Mouse (Mus musculus) telencephalon, adult 2 months (tissue): ENCODE measurements around the gene Myog.

Source experiments
- DNase-seq: peaks from one replicate; pipeline ENCODE4 v3.0.0-alpha.2; 2011; ENCODE audit warnings: low read depth, low spot score

Gene Myog

DNA sequence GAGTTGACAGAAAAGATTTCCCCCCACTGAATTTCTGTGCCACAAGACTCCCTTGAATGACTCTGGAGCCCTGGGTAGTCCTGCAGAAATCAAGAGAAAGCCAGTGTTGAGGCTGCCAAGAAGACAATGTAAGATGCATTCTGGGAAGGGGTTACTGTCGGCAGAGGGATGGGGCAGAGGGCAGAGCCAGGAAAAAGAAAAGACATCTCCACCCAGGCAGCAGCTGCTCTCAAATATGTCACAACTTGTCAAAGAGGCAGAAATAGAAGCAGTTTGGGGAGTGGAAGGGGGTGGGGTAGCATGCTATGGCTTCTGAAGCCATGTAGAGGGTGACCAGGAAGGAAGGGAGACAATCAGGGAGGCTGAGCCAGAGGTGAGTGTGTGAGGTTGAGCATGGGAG is 6.7 kb upstream of the Myog start:
- DNase-seq: no peak

DNA sequence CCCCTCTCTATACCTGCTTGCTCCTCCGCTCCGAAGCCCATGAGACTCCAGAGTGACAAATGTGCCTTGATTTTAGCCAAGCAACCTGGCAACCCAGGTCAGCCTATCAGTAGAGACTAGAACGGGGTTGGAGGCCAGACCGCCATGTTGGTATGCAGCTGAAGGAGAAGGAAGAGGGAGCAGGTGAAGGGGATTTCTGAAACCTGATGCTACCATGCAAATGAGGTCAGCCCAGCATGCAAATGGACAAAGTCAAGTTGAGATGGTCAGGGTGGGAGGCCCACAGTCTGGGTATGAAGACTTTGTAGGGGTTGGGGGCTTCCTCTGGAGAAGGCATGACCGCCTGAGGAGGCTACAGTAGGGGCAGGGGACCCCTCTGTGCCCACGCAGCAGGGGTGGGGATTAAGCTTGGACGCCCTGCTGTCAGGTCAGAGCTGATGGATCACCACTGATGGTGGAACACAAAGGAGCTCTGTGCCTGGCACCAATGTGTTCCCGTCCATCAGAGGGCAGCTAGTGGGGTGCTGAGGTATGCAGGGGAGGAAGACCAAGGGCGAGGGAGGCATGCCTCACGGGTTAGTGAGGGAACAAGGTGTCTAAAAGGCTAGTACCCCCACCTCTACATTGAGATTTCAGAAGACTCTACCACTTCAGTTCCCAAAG is 4.2 kb upstream of the Myog start:
- DNase-seq: no peak

DNA sequence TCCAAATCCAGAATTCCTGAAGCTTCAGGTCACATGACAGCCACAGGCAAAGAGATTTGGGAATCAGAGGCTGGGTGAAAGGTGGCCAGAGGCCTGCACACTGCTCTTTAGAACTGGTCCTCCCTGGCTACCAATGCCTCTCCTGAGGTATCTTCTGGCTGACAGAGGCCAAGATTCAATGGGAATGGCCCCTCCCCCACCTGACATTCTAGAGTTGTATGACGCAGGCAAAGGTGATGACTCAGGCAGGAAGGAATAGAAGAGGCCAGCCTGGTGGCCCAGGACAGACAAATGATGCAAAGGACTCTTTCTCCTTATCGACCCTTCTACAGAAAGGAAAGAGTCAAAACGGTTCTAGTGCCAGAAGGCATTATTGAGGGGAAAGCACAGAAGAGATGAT is 1.6 kb upstream of the Myog start:
- no peak for DNase-seq

DNA sequence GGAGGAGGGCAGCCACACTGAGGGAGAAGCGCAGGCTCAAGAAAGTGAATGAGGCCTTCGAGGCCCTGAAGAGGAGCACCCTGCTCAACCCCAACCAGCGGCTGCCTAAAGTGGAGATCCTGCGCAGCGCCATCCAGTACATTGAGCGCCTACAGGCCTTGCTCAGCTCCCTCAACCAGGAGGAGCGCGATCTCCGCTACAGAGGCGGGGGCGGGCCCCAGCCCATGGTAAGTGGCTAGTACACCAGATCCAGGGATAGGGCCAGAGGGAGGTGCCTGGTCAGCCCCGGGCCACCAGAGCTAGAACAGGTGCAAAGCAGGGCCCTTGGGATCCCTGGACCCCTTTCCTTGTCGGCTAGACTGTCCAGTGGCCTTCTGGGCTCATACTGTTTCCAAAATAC is 511 bp downstream of the Myog start:
- no peak for DNase-seq

DNA sequence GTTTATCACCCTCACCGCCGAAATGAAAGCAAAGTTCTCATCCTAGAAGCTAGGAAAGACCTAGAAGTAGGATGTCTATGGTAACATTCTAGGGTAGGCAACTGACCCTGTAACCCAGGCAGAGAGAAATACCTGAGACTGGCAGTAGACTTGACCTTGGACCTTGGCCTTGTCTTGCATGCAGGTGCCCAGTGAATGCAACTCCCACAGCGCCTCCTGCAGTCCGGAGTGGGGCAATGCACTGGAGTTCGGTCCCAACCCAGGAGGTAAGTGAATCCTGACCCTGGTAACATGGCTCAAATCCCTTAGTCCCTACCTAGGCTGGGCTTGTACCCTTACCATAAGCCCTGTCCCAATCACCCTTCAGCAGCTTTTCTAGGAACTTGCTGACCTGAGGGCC is 1.1 kb downstream of the Myog start:
- no peak for DNase-seq

DNA sequence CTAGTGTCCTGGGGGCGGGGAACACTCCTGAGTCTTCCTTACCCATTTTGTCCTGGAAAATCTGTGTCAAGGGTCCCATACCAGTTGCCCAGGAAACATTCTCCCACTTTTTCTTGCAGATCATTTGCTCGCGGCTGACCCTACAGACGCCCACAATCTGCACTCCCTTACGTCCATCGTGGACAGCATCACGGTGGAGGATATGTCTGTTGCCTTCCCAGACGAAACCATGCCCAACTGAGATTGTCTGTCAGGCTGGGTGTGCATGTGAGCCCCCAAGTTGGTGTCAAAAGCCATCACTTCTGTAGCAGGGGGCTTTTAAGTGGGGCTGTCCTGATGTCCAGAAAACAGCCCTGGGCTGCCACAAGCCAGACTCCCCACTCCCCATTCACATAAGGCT is 1.8 kb downstream of the Myog start:
- DNase-seq: no peak

DNA sequence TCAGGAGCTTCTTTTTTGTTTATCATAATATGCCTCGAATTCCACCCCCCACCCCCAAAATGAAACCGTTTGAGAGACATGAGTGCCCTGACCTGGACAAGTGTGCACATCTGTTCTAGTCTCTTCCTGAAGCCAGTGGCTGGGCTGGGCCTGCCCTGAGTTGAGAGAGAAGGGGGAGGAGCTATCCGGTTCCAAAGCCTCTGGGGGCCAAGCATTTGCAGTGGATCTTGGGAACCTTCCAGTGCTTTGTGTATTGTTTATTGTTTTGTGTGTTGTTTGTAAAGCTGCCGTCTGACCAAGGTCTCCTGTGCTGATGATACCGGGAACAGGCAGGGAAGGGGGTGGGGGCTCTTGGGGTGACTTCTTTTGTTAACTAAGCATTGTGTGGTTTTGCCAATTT is 2.3 kb downstream of the Myog start:
- DNase-seq: no peak

DNA sequence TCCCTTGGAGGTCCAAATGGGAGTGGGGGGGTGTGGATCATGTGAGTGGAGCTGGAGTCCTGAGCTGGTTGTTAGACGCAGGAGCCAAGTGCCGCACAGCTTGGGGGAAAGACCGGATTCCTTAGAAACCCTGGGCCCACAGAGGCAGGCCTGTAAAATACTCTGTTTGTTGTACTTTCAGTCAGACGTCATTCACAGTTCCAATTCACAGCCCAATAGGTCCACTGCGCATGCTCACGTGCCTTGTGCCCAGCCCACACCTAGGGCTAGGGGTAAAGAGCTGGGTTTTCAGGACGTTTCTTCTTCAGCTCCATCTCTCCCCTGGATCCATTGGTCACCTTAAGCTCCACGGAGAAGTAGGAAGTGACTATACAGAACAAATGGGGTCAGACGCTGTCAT is 2.8 kb downstream of the Myog start:
- no peak for DNase-seq

DNA sequence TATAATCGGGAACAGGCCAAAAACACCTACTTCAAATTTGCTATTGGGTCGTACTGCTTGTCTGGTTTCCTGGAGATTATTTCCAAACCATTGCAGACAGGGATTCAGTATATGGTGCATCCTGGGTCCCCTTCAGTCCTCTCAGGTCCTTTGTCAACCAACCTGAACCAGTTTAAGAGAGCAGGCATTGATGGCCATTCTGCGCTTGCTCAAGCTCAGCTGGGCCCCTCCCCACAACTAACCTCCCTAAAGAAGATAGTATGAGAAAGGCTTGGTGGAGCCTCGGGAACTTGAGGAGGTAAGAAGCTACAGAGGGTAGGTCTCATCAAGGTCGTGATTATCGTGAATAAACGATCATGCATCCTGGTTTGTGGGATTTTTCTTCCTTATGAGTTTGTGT is 3.5 kb downstream of the Myog start:
- no peak for DNase-seq

DNA sequence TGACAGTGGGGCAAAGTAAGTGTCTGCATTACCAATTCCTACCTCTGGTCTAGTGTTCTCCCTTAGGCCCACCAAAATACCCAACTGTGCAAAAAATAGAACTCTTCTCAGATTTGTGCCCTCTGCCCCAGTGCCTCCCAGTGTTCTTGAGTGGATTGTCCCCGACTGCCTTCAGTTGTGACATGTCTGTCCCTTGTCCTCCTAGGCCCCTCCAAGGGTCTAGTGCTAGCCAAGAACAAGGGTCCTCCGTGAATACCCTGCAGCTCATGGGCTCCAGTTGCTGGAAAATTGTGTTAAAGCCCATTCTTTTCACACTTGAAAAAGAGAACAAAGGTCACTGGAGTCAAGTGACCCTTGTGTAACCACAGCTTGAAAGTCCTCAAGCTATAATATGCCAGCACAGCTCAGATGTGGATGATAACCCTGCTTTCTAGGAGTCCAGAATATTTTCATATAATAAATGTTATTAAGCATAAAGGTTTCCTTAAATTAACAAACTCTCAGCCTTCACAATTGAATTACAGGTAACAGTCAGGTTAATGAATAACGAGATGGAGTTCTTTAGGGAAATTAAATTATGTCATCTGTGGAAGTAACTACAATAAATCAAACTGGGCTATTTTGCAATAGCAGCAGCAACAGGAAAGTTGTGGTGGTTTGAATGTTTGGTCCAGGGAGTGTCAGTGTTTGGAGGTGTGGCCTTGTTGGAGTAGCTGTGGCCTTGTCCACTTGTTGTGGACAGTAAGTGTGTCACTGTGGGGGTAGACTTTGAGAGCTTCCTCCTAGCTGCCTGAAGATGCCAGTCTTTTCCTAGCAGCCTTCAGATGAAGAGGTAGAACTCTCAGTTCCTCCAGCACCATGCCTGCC is 4.2 kb downstream of the Myog start:
- no peak for DNase-seq

DNA sequence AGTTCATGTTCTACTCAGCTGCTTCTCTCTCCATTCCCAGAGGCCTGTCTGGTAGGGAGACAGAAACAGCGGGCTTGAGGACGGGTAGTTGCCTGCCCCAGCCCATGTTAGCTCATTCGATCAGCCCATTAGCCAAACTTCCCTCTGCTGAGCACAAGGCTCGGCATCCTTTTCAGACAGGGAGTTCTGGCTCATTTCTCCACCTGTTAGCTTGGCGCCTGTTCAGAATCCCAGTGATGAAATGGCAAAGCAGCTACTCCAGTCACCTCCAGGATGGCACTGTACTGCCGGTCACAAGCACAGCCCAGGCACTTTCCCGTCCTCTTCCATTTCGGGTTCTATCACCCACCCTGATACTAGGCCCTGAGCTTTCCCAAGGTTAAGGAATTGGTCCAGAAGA is 7.5 kb downstream of the Myog start:
- no peak for DNase-seq

DNA sequence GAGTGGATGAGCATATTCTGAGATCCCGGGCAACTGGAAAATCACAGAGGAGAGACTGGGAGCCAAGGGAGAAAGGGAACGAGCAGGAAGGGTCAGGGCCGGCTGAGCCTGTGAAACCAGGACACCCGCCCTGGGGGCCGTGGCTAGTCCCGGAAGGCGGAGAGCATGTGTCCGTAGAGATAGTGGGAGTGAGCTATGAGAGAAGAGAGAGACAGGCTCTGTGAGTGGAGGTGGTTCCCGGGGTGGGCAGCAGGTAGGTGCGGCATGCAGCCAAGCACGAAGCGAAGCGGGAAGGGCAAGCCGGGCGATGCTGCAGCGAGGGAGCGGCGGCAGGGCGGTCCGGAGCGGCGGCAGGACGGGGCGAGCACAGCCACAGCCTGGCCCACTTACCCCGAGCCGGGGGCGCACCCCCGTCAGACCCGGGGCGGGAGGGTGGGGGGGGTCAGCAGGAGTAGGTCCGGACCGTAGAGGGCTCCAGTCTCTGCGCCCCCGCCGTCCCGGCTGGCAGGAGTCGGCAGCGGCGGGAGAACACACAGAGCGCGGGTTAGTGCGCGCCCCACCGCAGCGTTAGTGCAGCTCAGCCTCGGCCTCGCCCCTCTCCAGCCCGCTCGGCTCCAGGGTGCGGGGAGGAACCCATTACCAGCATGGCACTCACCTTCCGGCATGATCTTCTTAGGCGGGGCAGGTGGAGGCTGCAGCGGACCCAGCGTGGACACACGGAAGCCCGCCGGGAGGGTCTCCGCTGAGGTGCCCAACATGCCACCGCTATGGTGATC is 9.0 kb downstream of the Myog start:
- DNase-seq: no peak

DNA sequence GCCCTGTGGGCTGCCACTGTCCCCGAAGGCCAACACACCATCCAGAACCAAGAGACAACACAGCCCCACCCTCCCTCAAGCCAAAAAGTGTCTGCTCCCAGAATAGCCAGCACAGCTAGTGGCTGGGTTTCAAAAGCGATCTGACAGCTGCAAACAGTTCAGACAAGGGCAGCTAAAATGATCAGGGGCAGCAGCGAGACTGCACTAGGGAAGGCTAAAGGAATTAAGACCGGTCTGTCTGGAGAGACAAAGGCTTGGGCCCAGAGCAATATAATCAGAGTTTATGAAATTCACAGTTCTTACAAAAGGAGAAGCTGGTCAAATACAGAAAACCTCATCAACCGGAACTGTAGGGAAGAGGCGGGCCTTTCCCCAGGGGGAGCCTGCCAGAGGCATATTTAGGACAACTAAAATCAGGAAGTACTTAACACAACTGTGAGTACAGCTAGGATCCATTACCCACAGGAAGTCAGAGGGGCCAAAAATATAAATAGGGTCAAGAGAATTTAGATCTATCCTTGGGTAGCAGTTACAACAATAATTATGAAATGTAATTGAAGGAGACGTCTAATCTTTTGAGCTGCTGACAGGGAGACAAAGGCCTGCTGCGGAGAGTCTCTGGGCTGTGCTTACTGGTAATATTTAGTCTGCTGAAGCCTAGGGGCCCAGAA is 12.9 kb downstream of the Myog start:
- DNase-seq: no peak

DNA sequence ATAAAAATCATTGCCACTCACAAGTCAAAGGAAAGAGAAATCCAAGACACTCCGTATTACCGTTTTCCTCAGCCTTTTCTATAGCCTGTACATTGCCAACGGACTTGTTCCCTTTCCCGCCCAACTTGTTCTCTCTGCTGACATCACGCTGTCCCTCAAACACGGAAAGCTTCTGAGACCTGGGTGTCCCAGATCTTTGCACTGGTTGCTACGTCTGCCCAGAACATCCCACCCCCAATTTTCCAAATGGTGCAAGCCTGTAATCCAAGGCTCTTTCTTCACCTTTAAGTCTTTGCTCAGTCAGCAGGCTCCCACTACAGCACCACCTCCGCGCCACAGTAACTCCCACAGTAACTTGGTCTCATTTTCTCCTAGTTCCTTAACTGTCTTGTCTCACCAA is 15.2 kb downstream of the Myog start:
- no peak for DNase-seq

DNA sequence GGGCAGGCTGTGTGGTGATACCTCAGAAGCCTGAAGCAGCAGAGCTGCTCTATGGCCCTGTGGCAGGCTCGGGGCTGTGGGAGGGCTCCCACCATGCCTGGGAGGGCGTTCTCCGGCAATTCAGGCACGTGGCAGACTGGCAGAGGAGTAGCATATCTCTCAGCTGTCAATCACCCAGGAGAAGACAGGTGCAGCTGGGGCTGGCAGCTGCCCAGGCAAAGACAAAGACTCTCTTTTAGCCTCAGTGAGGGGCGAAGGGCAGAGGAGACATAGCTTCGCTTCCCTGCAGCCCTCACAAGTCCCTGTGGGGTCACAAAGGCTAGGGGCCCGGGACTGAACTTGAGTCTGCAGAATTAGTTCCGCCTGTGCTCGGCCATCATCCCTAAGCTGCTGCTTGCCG is 17.6 kb downstream of the Myog start:
- DNase-seq: no peak

DNA sequence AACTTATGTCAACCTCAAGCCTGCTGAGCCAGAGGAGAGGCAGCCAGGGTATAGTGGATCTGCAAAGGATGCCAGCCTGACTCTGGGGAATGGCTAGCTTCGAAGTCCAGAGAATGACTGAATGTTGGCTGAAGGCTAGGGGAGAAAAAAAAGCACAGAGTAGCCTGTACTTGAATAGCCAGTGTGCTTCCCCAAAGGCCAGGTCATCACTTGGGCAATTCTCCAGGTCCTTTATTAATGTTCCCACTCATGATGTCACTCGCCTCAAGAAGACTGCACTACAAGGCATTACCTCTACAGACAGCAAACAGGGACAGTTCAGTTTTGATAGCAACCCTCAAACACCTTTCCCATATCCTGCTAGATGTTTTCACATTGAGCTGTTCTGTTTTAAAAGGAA is 20.5 kb downstream of the Myog start:
- no peak for DNase-seq

DNA sequence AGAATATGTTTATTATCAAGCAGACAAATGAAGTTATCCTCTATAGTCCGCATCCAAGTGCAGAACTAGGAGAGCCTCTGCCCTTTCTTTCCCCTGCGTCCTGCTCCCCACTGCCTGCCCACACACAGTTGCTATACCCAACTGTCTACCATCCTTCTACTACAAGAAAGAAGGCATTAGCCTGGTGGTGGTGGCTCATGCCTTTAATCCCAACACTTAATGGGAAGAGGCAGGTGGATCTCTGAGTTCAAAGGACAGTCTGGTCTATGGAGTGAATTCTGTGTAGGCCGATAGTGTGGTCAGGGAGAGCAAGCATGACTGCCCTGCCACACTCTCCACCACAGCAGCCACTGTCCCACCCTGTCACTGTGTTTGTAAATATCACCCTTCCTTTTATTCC is 20.9 kb downstream of the Myog start:
- DNase-seq: no peak

DNA sequence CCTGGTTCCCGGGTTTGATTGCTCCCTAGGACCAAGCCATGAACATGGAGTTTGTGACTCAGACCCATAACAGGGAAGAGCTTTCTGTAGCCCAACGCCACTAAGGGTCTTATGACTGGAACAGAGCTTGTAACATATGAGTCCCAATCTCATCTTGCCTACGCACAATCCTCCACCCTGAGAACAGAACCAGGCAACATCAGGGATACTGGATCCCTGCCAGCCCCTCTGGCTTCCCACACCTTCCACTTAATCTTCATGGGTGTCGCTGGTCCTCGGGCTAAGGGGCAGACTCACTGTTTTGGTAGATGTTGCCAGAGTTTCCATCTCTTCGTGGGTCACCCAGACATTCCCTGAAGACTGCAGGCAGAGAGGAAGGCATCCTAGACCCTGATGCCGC is 22.0 kb downstream of the Myog start:
- DNase-seq: no peak

DNA sequence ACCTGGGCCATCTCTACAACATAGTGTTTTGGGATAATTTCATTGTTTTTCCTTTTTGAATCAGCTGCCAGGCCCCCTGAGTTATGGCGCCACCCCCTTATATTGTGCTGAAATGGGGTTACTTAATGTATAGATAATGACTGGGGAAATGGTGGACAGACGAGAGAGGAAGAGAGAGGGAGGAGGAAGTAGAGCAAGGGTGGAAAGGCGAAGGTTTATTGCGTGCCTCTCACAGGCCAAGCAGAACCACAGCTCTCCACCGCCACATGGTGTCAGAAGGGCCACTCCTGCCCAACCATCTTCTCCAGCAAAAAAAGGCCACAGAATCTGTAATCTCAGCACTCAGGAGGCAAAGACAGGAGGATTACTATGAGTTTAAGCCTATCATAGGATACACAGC is 25.4 kb downstream of the Myog start:
- no peak for DNase-seq

DNA sequence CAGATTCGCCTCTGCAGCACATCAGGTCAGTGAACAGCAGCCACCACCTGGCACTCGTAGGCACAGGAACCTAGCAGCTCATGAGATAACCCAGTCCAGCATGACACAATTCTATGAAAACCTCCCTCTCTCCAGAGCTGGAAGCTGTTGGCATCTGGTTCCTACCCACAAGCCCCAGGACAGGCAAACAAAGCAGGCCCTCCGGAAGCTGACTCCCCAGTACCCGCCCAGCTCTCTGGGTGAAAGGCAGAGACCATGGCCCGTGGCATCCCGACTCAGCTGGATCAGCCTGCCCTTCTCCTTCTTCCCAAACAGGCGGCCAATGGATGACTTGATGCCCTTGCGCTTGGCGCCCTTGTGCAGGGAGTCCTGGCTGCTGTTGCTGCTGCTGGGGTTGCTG is 26.6 kb downstream of the Myog start:
- no peak for DNase-seq

DNA sequence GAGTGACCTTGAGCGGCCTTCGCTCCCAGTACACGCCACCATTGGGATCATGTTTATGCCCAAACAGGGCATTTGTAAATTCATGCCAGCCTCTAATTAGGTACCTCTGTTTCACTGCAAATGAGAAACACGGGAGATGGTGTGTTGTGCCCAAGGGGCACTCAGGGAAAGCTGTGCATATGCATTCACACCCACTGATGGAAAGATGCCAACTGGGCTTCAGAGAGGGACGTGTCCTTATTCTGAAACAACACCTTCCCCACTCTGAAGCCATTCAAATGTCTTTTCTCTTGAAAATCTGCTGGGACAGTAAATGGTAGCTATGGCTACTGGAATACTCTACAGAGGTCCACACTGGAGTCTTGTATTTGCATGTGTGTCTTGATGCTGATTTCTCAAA is 28.5 kb downstream of the Myog start:
- no peak for DNase-seq

DNA sequence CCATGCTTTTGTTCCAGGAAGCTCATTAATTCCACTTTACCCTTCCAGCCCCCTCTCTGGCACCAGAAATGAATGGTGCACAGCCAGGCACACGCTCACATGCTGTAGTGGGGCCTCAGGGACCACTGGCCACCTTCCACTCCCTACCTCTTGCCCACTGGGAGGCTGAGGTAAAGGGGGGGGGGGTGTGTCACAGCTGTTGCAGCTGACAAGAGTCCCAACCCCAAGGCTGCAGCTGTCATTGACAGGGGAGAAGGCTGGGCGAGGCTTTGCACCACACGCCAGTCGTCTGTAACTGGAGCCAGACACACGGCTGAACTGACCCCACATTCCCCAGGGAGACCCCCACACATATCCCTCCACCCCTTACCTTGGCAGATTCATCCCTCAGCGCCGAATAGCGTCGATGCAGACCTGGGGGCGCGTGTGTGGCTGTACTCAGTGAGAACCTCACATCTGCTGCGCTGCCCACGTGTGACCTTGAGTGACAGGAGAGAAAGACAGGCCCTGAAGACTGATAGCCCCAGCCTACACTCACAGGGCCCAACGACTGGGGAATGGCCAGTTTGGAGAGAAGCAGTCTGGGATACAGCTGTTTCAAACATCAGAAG is 31.0 kb downstream of the Myog start:
- no peak for DNase-seq
